Mouse (Mus musculus) hindbrain, postnatal 0 days (tissue): ENCODE data around the gene 2310030G06Rik. TPM values are rescaled to one million over a fixed set of nuclear protein-coding genes. Genes with fewer than 3 reads are reported as not detected.

Source experiments
- ATAC-seq: fragments of 200-750 bp; cut with Nextera tagmentation; 2 replicates; pipeline ENCODE4 v1.8.0; 2017; ENCODE audit warnings: mild to moderate bottlenecking, moderate TSS enrichment, moderate library complexity
- DNase-seq: peaks from one replicate; pipeline ENCODE4 v3.0.0-alpha.2; 2015; ENCODE audit warnings: low spot score
- H3K27ac ChIP-seq: fragments of 300-500 bp; sonication (generic); 2 replicates; pipeline ENCODE4 v1.5.1; 2014; ENCODE audit warnings: mild to moderate bottlenecking
- H3K27me3 ChIP-seq: fragments of 300-500 bp; sonication (generic); 2 replicates; pipeline ENCODE4 v1.6.1; 2014; ENCODE audit warnings: low read length, mixed read lengths; ENCODE audit not compliant: insufficient read depth
- H3K36me3 ChIP-seq: fragments of 300-500 bp; sonication (generic); 2 replicates; pipeline ENCODE4 v1.6.1; 2014; ENCODE audit warnings: low read length, mixed read lengths; ENCODE audit not compliant: insufficient read depth
- H3K4me1 ChIP-seq: fragments of 300-500 bp; sonication (generic); 2 replicates; pipeline ENCODE4 v1.6.1; 2014; ENCODE audit warnings: antibody characterized with exemption, low read length, mixed read lengths; ENCODE audit not compliant: insufficient read depth
- H3K4me2 ChIP-seq: fragments of 300-500 bp; sonication (generic); 2 replicates; pipeline ENCODE4 v1.6.1; 2014; ENCODE audit warnings: low read depth, mild to moderate bottlenecking, low read length, moderate library complexity, mixed read lengths
- H3K4me3 ChIP-seq: fragments of 300-500 bp; sonication (generic); 2 replicates; pipeline ENCODE4 v1.5.1; 2014; ENCODE audit warnings: low read length
- H3K9ac ChIP-seq: fragments of 300-500 bp; sonication (generic); replicated peaks from 2 replicates; pipeline ENCODE4 v1.6.1; 2014; ENCODE audit warnings: mild to moderate bottlenecking, low read length, moderate library complexity, mixed read lengths
- H3K9me3 ChIP-seq: fragments of 300-500 bp; sonication (generic); 2 replicates; pipeline ENCODE4 v1.6.1; 2016; ENCODE audit warnings: low read length, mixed read lengths
- CTCF ChIP-seq: IDR thresholded peaks from 2 replicates; pipeline ENCODE4 v1.5.1; 2016; ENCODE audit warnings: antibody characterized with exemption, control low read depth, low read depth
- WGBS: fragments of 180-500 bp; shearing (Covaris S2); extraction: QIAGEN DNeasy Blood & Tissue Kit; methylation state at CpG from one replicate; pipeline ENCODE4 v1.1.7; 2014; 5-methylcytosine and 5-hydroxymethylcytosine counted together
- polyA plus RNA-seq: library from polyadenylated mRNA; unstranded; fragments of >200 nt; fragmentation: Nextera tagmentation; extraction: Ambion mirVana; gene quantifications from 2 replicates; pipeline ENCODE4 v1.2.1, GENCODE M21; 2015
- total RNA-seq: library from RNA; depleted of rRNA; stranded (reverse); fragments of >200 nt; gene quantifications from 2 replicates; pipeline ENCODE4 v1.2.3, GENCODE M21; 2014

Gene 2310030G06Rik
- total and polyA plus RNA-seq, 2 experiments from 2014 or later: 2.4 to 2.7 TPM

DNA sequence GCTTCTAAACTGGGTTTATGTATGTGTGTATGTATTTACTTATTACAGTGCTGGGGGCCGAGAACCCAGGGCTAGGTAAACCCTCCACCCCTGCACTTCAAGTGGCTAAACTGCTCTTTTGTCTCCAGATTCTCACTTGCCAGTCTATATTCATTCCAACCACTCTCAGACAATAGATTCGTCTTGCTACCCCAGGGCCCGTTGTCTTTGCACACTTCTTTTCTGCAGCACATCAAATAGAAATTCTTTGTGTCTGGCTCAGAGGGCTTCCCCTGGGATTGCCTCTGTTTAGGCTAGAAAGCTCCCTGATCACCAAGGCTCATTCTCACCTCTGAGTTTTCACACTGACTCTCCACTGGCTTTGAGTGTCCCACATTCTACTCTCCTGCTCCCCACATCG, 13.8 kb downstream of the 2310030G06Rik start:
- H3K36me3 ChIP-seq: no peaks in the 10 kb centered on the region
- no peaks in the 10 kb centered on the region for H3K27me3 ChIP-seq
- no peak overlapping the region for H3K27ac ChIP-seq
- no peak for TF ChIP-seq CTCF
- no peak overlapping the region for H3K4me2 ChIP-seq
- ATAC-seq (no peak), DNase-seq (no peak)
- WGBS: 12% methylated on average over 4 of the region's 4 CpGs
- H3K9me3 ChIP-seq: no peaks in the 10 kb centered on the region
- H3K4me3 ChIP-seq: no peak overlapping the region
- H3K4me1 ChIP-seq: no peaks in the 10 kb centered on the region
- H3K9ac ChIP-seq: no peak overlapping the region

DNA sequence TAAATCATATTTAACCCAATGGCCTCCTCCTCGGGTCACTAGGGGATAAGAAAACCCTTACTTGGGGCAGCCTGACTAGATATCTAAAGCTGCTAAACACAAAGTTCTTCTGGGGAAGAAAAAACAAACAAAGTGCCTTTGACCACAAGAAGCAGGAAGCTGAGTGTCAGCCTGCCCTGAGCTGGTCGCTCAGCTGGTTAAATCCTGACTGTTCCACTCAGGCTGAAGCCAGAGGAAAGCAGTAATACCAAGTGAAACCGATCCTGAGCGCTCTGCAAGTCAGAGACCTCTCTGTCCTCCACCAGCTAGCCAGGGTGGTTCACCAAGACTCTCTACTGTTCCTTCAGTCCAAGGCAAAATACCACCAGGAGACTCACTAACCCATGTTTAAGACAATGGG, 16.7 kb downstream of the 2310030G06Rik start:
- Histone ChIP-seq H3K9ac (no peak overlapping the region), H3K4me3 (no peak overlapping the region), H3K27ac (peak overlapping the region; percentile 9; the same call in 1 of the 2 replicates), H3K27me3 (no peaks in the 10 kb centered on the region), H3K4me2 (no peak overlapping the region), H3K4me1 (peaks cover 6% of the 10 kb centered on the region), H3K36me3 (no peaks in the 10 kb centered on the region), H3K9me3 (no peaks in the 10 kb centered on the region)
- WGBS: 69% methylated on average over 4 of the region's 4 CpGs
- no peak for ATAC-seq
- no peak for DNase-seq
- no peak for TF ChIP-seq CTCF

DNA sequence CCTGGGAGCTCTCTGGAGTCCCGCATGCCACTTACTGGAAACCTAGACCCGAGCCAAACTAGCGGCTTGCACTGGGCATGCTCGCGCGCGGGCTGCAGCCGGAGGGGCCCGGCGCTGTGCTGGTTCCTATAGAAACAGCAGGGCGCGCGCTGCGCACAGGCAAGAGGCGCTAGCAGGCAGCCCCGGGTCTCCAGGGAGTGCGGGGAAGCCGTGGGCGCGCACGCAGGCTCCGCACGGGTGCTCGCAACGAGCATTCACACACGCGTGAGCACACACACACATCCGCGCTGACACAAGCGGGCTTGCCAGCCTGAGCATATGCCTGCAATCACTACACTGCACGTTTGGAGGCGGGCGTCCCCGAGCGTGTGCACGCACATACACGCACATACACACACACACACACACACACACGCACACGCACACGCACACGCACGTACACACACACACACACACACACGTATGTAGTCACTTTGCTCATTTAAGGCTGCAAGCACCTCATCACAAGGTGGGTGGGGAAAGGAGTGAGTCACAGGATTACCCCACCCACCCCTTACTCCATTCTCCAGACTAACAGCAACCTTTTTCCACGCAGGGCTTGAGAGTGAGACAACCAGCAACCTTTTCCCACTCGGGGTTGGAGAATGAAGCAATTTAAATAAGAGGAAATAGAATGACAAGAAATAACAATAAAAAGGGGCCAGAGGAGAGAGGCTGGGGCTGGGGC, 18.2 kb downstream of the 2310030G06Rik start:
- peaks cover 13% of the 10 kb centered on the region for H3K4me1 ChIP-seq
- TF ChIP-seq CTCF: peak; percentile 42; the same call in 1 of the 2 replicates
- DNase-seq (peak; percentile 98), ATAC-seq (peak; percentile 96)
- no peaks in the 10 kb centered on the region for H3K27me3 ChIP-seq
- peak overlapping the region; percentile 63 for H3K9ac ChIP-seq
- peak overlapping the region; percentile 57 for H3K4me3 ChIP-seq
- WGBS: under 1% methylated on average over 44 of the region's 45 CpGs
- H3K4me2 ChIP-seq: peak overlapping the region; percentile 92
- no peaks in the 10 kb centered on the region for H3K9me3 ChIP-seq
- no peaks in the 10 kb centered on the region for H3K36me3 ChIP-seq
- H3K27ac ChIP-seq: peak overlapping the region; percentile 81

DNA sequence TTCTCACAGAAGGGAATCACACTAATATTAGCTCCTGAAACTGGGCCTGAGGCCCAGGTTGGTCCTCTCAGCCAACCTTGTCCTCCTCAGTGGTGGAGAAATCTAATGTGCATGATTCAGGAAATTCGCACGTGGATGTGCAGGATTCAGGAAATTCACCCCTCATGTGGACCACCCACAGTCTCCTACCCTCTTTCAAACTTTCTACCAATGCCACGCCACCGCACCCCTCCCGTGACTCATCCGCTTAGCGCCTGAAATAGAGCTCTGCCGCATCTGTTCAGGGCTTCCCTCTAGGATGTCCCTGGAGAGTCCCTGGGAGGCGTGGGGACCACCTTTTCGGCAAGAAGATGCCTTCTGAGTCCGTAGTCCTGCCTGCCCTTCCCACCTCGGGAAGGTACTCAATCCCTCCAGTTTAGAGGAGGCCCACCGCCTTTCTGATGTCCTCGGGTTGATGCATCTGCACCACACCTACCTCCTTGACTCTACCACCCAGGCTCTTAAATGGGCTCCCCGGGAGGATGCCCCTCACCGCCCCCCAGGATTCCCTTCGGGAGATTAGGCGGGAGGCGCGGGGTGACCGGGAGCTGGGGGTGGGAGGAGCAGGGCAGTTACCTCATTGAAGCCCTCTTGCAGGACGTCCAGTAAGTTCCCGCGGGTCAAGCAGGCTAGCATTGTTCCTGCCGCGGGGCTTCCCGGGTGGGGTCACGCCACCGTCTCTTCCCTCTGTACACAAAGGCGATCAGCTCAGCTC, 19.0 kb downstream of the 2310030G06Rik start:
- no peaks in the 10 kb centered on the region for H3K36me3 ChIP-seq
- H3K4me2 ChIP-seq: peak overlapping the region; percentile 92
- peak overlapping the region; percentile 81 for H3K27ac ChIP-seq
- no peak for TF ChIP-seq CTCF
- H3K9ac ChIP-seq: peak overlapping the region; percentile 63
- H3K27me3 ChIP-seq: no peaks in the 10 kb centered on the region
- peak overlapping the region; percentile 57 for H3K4me3 ChIP-seq
- ATAC-seq: no peak
- peak; percentile 48 for DNase-seq
- H3K9me3 ChIP-seq: no peaks in the 10 kb centered on the region
- WGBS: 1% methylated on average over 30 of the region's 30 CpGs
- H3K4me1 ChIP-seq: peaks cover 17% of the 10 kb centered on the region

DNA sequence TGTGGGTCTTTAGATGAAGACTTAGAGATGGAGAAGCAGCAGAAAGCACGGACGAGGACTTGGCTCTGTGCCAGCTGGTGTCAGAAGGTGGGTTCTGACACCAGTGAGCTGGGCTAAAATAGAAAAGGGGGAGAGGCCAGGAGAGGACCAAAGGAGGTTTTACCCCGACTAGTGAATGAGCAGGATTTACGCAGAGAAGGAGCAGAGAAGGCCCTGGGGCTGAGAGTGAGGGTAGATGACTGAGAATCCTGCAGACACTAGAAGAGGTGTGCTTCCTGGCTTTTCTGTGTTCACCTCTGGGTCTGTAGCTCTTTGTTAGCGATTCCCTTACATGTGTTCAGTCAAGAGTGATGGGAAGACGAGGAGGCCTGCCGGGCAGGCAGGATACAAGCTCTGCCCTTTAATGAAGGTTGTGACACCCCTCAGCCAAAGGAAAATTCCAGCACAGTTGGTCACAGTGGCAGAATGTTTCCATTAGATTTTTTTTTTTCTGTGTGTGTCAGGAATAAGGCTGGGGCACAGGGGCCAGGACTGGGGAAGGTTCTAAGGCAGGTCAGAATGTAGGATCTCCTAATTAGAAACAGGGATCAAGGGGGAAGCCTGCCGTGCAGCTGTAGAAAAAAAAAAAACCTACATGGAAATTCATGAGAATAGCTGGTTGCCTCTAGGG, 20.3 kb downstream of the 2310030G06Rik start:
- Histone ChIP-seq H3K4me2 (peak overlapping the region; percentile 92), H3K4me1 (peaks cover 22% of the 10 kb centered on the region), H3K4me3 (peak overlapping the region; percentile 57), H3K27me3 (no peaks in the 10 kb centered on the region), H3K27ac (peak overlapping the region; percentile 36; the same call in 1 of the 2 replicates), H3K9ac (no peak overlapping the region), H3K36me3 (no peaks in the 10 kb centered on the region), H3K9me3 (no peaks in the 10 kb centered on the region)
- TF ChIP-seq CTCF: no peak
- DNase-seq (peak; percentile 36), ATAC-seq (no peak)
- WGBS: 25% methylated on average over 8 of the region's 8 CpGs

DNA sequence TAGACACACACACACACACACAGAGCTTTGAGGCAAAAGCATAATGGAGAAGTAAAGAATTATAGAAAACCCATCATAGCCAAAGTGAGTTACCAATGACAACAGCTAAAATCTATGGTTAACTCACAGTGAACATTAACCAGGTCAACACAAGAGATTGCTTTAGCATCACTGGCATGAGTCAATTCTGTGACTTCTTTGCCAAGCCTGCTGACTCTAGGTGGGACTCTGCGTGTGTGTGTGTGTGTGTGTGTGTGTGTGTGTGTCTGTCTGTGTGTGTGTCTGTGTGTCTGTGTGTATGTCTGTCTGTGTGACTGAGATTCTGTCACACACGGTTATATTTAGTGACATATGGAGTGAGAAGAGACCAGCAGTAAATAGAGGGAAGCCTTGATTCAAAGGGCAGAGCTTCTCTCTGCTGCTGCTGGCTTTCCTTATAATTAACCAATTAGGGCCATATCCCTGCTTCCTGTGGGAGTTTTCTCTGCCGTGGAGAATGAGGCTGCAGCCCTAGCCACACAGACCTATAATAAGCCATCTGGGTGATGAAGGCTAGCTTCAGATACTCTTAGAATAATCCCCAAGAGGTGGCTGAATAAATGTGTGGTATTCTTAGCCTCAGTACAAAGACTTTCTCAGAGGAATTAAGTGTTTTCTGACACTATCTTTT, 21.5 kb downstream of the 2310030G06Rik start:
- no peak for TF ChIP-seq CTCF
- no peak overlapping the region for H3K9ac ChIP-seq
- no peaks in the 10 kb centered on the region for H3K27me3 ChIP-seq
- no peak overlapping the region for H3K4me3 ChIP-seq
- ATAC-seq (no peak), DNase-seq (no peak)
- H3K27ac ChIP-seq: peak overlapping the region; percentile 58; the same call in 1 of the 2 replicates
- no peaks in the 10 kb centered on the region for H3K9me3 ChIP-seq
- 44% methylated on average over 3 of the region's 3 CpGs for WGBS
- H3K36me3 ChIP-seq: no peaks in the 10 kb centered on the region
- peaks cover 22% of the 10 kb centered on the region for H3K4me1 ChIP-seq
- H3K4me2 ChIP-seq: 0 out of 2 replicates have a peak overlapping the region, but pooled peaks have one; percentile 17
